Mouse (Mus musculus) midbrain, embryonic 16.5 days (tissue): Measurements from ENCODE around the gene Uqcc1. TPM values are rescaled to one million over a fixed set of nuclear protein-coding genes. Genes with fewer than 3 reads are reported as not detected.

Experiments
- ATAC-seq: fragments of 200-750 bp; cut with Nextera tagmentation; 2 replicates; pipeline ENCODE4 v1.8.0; 2017; ENCODE audit warnings: moderate TSS enrichment
- H3K27ac ChIP-seq: fragments of 300-500 bp; sonication (generic); 2 replicates; pipeline ENCODE4 v1.5.1; 2014; ENCODE audit warnings: mild to moderate bottlenecking, low read length, mixed read lengths
- H3K27me3 ChIP-seq: fragments of 300-500 bp; sonication (generic); 2 replicates; pipeline ENCODE4 v1.6.1; 2014; ENCODE audit warnings: low read depth, low read length, mixed read lengths; ENCODE audit not compliant: control insufficient read depth, insufficient read depth
- H3K36me3 ChIP-seq: fragments of 300-500 bp; sonication (generic); 2 replicates; pipeline ENCODE4 v1.6.1; 2014; ENCODE audit warnings: mild to moderate bottlenecking, low read length, moderate library complexity, mixed read lengths; ENCODE audit not compliant: control insufficient read depth, insufficient read depth
- H3K4me1 ChIP-seq: fragments of 300-500 bp; sonication (generic); 2 replicates; pipeline ENCODE4 v1.6.1; 2014; ENCODE audit warnings: mild to moderate bottlenecking, low read length, mixed read lengths; ENCODE audit not compliant: control insufficient read depth, insufficient read depth
- H3K4me2 ChIP-seq: fragments of 300-500 bp; sonication (generic); 2 replicates; pipeline ENCODE4 v1.6.1; 2014; ENCODE audit warnings: mild to moderate bottlenecking, low read length, mixed read lengths
- H3K4me3 ChIP-seq: fragments of 300-500 bp; sonication (generic); 2 replicates; pipeline ENCODE4 v1.5.1; 2014; ENCODE audit warnings: low read depth, mild to moderate bottlenecking, low read length, moderate library complexity, mixed read lengths
- H3K9ac ChIP-seq: fragments of 300-500 bp; sonication (generic); 2 replicates; pipeline ENCODE4 v1.6.1; 2014; ENCODE audit warnings: low read depth, low read length, mixed read lengths
- H3K9me3 ChIP-seq: fragments of 300-500 bp; sonication (generic); replicated peaks from 2 replicates; pipeline ENCODE4 v1.6.1; 2014; ENCODE audit warnings: mild to moderate bottlenecking, low read length, mixed read lengths; ENCODE audit not compliant: control insufficient read depth, poor library complexity, severe bottlenecking
- WGBS: fragments of 180-500 bp; shearing (Covaris S2); extraction: QIAGEN DNeasy Blood & Tissue Kit; methylation state at CpG from one replicate; pipeline ENCODE4 v1.1.7; 2014; 5-methylcytosine and 5-hydroxymethylcytosine counted together
- polyA plus RNA-seq: library from polyadenylated mRNA; unstranded; fragments of >200 nt; fragmentation: Nextera tagmentation; extraction: Ambion mirVana; gene quantifications from 2 replicates; pipeline ENCODE4 v1.2.1, GENCODE M21; 2015

Uqcc1 gene
- polyA plus RNA-seq, 1 experiment from 2014 or later: 63.3 TPM

DNA sequence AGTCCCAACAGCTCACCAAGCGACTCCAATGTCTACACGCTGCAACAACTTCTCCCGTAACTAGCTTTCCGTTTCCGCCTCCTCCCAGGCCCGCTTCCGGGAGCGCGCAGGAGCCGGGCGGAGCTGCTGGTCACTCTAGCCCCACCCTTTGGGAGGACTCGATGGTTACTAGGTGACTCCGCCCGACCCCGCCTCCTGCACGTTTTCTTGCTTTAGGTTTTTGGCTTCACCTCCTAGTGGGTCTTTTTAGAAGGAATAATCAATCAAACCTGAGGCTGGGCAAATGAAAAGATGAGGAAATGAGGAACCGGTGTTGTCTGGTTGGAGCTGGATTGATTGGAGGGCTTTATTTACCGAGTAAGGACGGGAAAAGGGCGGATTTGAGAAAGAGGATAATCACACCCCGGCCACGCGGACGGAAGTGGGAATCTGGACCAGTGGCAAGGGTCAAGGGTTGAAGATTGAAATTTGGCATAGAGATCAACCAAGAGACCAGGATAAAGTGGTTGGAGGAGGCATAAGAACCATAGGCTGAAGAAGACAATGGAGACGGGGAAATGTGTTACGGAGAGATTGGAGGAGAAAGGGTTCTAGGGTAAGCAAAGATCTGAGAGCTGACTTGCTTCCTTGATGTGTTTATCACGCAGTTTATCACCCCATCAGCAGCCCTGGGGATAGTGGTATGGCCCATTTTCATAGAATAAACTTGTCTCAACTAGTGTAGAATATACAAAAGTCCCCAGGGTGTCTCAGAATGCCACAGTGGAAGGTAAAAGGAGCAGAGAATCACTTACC, 103.3 kb downstream of the Uqcc1 start, which contains the start of gene Eif6:
TSS of gene Eif6 (minus strand) at position 296 of the 795 bp plus-strand sequence.
- peak within 1 kb of the TSS; percentile 87 for H3K27ac ChIP-seq
- H3K9ac ChIP-seq: peak within 1 kb of the TSS; percentile 66
- peaks cover 22% of the 10 kb centered on the region for H3K4me1 ChIP-seq
- no peaks in the 10 kb centered on the region for H3K27me3 ChIP-seq
- H3K4me3 ChIP-seq: peak within 1 kb of the TSS; percentile 94
- no peaks in the 10 kb centered on the region for H3K9me3 ChIP-seq
- peak; percentile 94 for ATAC-seq
- WGBS: 2% methylated on average over 27 of the region's 27 CpGs
- H3K36me3 ChIP-seq: peaks cover 9% of the 10 kb centered on the region; the same call in 1 of the 2 replicates
- peak within 1 kb of the TSS; percentile 82 for H3K4me2 ChIP-seq

DNA sequence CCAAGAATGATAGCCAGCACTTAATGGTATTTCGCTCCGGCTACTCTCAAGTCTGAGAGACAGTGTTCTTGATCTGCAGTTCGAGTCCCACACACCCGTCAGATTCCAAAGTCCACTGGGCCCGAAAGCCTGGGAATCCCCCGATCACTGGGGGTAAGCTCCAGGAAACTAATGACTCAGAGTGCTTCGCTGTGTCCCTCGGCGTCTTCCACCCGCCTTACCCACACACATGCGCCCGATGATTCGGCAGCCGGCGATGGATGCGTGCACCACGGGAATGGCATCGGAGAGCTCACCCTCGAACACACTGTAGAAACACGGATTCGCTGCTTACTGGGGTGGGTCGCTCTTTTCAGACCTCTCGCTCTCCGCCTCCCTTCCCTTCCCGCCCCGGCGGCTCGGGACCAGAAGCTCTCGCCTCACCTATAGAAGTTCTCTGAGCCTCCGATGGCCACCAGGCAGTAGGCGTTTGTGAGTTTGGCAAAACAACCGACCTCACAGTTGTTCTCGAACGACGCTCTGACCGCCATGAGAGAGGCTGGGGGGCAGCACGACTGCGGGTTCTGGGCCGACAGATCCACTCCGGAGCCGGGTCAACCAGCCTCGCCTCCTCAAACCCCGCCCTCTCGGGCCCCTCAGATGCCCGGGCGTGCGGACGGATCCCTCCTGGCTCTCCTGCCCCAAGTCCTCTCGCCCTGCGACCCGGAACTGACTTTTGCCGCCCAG, 104.0 kb downstream of the Uqcc1 start:
- Histone ChIP-seq H3K36me3 (peaks cover 9% of the 10 kb centered on the region; the same call in 1 of the 2 replicates), H3K27me3 (no peaks in the 10 kb centered on the region), H3K4me1 (peaks cover 22% of the 10 kb centered on the region), H3K4me3 (peak overlapping the region; percentile 94), H3K9ac (peak overlapping the region; percentile 66), H3K27ac (peak overlapping the region; percentile 87), H3K9me3 (no peaks in the 10 kb centered on the region), H3K4me2 (peak overlapping the region; percentile 82)
- WGBS: 3% methylated on average over 50 of the region's 52 CpGs
- peak; percentile 34; the same call in 1 of the 2 replicates for ATAC-seq

DNA sequence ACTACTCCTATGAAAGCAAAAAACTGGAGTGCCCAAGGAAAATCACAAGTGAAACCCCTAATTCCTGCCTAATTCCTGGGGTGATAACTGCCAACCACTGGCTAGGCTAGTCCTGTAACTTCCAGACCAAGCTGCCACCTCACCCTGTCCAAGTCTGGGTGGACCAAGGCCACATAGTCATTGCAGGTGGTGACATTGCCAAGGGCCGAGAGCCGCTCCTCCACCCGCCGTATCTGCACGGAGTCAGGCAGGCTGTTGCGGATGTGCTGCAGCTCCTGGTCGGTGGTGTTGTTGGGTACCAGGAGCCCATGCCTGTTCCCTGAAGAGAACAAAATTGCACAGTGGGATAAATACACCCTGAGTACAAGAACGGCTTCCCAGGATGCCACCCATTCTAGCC, 106.4 kb downstream of the Uqcc1 start:
- H3K4me3 ChIP-seq: no peak overlapping the region
- 95% methylated on average over 8 of the region's 8 CpGs for WGBS
- H3K36me3 ChIP-seq: peaks cover 9% of the 10 kb centered on the region; the same call in 1 of the 2 replicates
- peaks cover 27% of the 10 kb centered on the region for H3K4me1 ChIP-seq
- H3K27me3 ChIP-seq: no peaks in the 10 kb centered on the region
- H3K27ac ChIP-seq: no peak overlapping the region
- no peak for ATAC-seq
- no peaks in the 10 kb centered on the region for H3K9me3 ChIP-seq
- H3K9ac ChIP-seq: no peak overlapping the region
- H3K4me2 ChIP-seq: no peak overlapping the region

DNA sequence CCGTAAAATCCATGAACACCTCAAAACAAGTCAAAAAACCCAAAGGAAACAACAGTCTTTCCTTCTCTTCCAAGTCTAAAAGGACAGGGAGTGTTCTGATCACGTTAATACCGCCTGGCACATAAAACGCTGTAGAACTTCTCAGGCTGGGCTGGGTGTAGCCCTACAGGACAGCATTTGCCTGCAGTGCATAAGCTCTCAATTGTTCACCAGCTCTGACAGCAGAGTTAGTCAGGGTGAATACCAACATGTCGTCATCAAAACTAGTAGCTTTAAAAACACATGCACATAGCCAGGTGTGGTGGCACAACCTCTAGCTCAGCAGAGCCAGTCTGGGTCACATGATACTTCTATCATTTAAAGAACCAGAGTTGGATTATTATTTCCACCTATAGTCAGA, 109.3 kb downstream of the Uqcc1 start:
- Histone ChIP-seq H3K9me3 (no peaks in the 10 kb centered on the region), H3K4me1 (peaks cover 24% of the 10 kb centered on the region), H3K9ac (no peak overlapping the region), H3K4me3 (no peak overlapping the region), H3K36me3 (peaks cover 9% of the 10 kb centered on the region; the same call in 1 of the 2 replicates), H3K27me3 (no peaks in the 10 kb centered on the region), H3K4me2 (no peak overlapping the region), H3K27ac (no peak overlapping the region)
- ATAC-seq: no peak
- 98% methylated on average over 5 of the region's 5 CpGs for WGBS

DNA sequence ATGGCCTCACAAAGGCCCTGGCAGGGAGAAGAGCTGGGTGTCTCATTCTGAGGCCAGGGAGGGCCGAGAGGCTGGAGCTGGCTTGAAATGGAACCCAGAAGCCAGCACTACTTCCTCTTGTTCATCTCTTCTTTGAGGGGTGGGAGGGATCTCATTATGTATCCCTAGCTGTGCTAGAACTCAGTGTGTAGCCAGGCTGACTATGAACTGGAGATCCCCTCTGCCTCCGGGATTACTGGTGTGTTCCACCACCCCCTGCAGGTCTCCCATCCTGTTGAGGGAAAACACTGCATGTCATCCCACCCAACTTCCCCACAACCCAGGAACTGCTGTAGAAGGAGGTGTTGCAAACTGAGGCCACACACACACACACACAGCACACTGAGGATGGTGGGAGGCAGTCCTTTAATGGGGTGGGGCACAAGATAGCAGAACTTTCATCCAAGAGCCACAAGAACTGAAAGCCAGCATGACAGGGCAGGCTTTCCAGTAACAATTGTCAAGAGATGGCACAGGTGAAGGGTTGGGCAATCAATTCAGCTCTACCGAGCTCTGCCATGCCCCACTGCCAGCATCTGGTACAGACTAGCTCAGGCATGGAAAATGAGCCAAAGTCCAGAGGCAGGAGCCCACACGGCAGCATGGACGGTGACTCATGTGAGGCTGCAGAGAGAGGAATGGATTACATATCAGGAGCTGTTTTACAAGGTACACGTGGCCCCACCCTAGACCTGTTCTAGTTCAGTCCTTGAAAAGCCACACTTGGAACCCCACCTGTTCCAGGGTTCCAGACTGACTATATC, 110.5 kb downstream of the Uqcc1 start:
- Histone ChIP-seq H3K9ac (peak overlapping the region; percentile 86), H3K4me1 (peaks cover 15% of the 10 kb centered on the region), H3K4me2 (peak overlapping the region; percentile 81), H3K27ac (peak overlapping the region; percentile 75), H3K9me3 (no peaks in the 10 kb centered on the region), H3K4me3 (peak overlapping the region; percentile 53), H3K27me3 (no peaks in the 10 kb centered on the region), H3K36me3 (peaks cover 9% of the 10 kb centered on the region; the same call in 1 of the 2 replicates)
- 65% methylated on average over 6 of the region's 6 CpGs for WGBS
- no peak; the same call in 1 of the 2 replicates for ATAC-seq

DNA sequence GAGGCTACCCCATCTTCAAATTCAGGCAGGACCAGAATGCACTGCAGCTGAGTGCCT, 110.9 kb downstream of the Uqcc1 start, which contains the start of gene BC029722:
TSS of gene BC029722 (minus strand) at position 35 of the 57 bp plus-strand sequence.
- no peak for ATAC-seq
- Histone ChIP-seq H3K27me3 (no peaks in the 10 kb centered on the region), H3K4me3 (peak within 1 kb of the TSS; percentile 53), H3K27ac (peak within 1 kb of the TSS; percentile 75), H3K9me3 (no peaks in the 10 kb centered on the region), H3K9ac (peak within 1 kb of the TSS; percentile 86), H3K4me2 (peak within 1 kb of the TSS; percentile 81), H3K4me1 (peaks cover 15% of the 10 kb centered on the region), H3K36me3 (peaks cover 12% of the 10 kb centered on the region)

DNA sequence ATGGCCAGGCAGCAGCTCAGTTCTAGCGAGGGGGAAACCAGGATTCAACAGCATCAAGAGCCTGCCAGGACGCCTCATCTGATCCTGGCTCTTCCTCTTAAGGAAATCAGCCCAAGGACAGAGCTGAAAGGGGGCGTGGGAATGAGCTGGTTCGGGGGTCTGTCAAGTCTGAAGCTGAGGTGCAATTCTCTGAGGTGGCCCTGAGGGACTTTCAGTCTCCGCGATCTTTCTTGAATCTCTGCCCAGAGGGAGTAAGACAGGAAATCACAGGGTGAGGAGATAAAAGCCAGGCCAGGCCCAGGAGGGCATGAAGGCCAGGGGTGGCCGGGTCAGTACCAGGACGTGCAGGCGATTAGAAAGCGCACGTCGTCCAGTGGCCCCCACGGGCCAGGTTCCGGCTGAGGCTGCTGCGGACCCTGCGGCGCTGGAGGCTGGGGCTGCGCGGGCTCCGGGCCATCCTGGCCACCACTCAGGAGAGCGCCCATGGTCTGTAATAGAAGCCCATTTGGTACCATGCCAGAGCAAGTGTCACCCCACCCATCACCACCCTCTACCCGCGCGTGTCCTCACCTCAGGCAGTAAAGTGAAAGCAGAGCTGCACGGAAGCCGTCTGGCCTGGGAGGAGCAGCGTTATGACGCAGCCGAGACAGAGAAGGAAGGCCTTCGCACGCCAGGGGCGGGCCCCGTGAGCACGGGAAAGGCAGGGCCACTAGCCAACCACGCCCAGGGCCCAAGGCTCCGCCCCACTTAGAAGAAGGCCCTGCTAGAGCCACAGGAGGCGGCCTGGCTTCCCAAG, 111.3 kb downstream of the Uqcc1 start:
- H3K27ac ChIP-seq: peak overlapping the region; percentile 75

More for the DNA sequence above, 111.3 kb downstream of the Uqcc1 start:
- Histone ChIP-seq H3K4me3 (peak overlapping the region; percentile 53), H3K4me2 (peak overlapping the region; percentile 81), H3K27me3 (no peaks in the 10 kb centered on the region), H3K9me3 (no peaks in the 10 kb centered on the region), H3K4me1 (peaks cover 15% of the 10 kb centered on the region), H3K36me3 (peaks cover 16% of the 10 kb centered on the region), H3K9ac (peak overlapping the region; percentile 86)
- peak; percentile 93 for ATAC-seq
- 3% methylated on average over 37 of the region's 37 CpGs for whole genome bisulfite sequencing
